Mouse (Mus musculus): Measurements from ENCODE around the gene Ndufb10.

DNA sequence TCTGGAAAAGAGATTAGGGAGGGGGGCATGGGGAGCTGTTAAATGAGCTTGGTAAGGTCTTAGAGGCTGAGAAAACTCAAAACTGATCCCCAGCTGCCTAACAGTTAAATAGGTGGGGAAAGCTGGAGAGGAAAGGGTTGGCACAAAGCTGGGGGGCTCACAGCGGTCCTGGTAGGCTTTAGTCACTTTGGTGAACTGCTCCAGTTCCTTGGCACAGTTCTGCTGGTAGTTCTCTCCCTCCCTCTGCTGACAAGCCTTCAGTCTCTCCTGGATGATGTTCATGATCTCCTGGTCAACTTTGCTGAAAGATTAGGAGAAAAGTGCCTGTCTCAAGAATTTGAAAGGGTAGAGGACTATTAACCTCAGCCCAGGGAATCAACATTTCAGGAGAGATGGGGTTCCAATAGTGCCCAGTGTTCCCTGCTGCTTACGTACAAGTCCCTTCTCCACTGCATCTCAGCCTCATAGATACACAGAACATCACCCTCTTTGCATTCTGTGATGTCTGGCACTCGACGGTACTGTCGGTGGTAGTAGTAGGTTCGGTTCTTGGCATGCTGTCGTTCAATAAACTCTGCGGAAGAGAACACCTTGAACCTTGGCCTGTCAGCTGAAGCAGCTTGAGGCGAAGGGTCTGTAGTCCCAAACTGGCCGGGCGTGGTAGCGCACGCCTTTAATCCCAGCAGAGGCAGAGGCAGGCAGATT lies 1.9 kb downstream of the Ndufb10 start:
- no peak for TF ChIP-seq CTCF (IDR thresholded peaks at IDR 0.05; ENCODE audit: control insufficient read depth, insufficient read depth, insufficient read length)
- no peak for TF ChIP-seq MAX (IDR thresholded peaks at IDR 0.05)
- no peak for TF ChIP-seq USF1 (IDR thresholded peaks at IDR 0.05; ENCODE audit: low read depth)
